Mouse (Mus musculus) megakaryocyte-erythroid progenitor cell, adult 5-6 weeks (primary cell): ENCODE measurements at regions not wholly inside any gene's neighbourhood (a gene's known extent, or its start where the extent isn't known, plus 50 kb on each side); places are given as distances from the start of the nearest gene placed in this dataset.

Experiments
- ATAC-seq: replicated peaks from 2 replicates; pipeline ENCODE4 v1.8.0; 2016; ENCODE audit warnings: mild to moderate bottlenecking, inconsistent platforms; ENCODE audit not compliant: severe bottlenecking, poor library complexity, low FRiP score, low TSS enrichment

- no peak for ATAC-seq
Measured at GRCm38 (mm10) chrX:166869515-166869914, 284.0 kb upstream of the Egfl6 start.

GRCm38 (mm10) chrX:166867692-166868091, 282.2 kb upstream of the Egfl6 start:
- ATAC-seq = no peak
